Mouse (Mus musculus) ovary, adult 2 months (tissue): ENCODE data around the gene Sertm1. TPM values are rescaled to one million over a fixed set of nuclear protein-coding genes. Genes with fewer than 3 reads are reported as not detected.

Source experiments
- polyA plus RNA-seq: library from polyadenylated mRNA; depleted of rRNA; stranded (reverse); fragments of >200 nt; gene quantifications from 2 replicates; pipeline ENCODE4 v1.2.3, GENCODE M21; 2012; rRNA removed

The Sertm1 gene
- polyA plus RNA-seq, result 0.03 TPM in 1 of 2 replicates, not detected in the other

GRCm38 (mm10) chr3:54915643-54916071 is at the start of gene Sertm1:
Gene Sertm1 (minus strand): TSS chr3:54915887.

Other genes with a start within 250 kb of the Sertm1 start
- gene Supt20, start 223.1 kb downstream of the Sertm1 start, polyA plus RNA-seq, result 41.9 and 59.2 TPM in 2 replicates
- gene Gm21958, start 201.5 kb downstream of the Sertm1 start, polyA plus RNA-seq, result not detected in 2 replicates
- 22.0 and 30.3 TPM in 2 replicates for gene Exosc8, start 180.5 kb downstream of the Sertm1 start, polyA plus RNA-seq
- 11.7 and 12.1 TPM in 2 replicates for gene Alg5, start 180.3 kb downstream of the Sertm1 start, polyA plus RNA-seq
- gene Smad9, start 160.3 kb downstream of the Sertm1 start, polyA plus RNA-seq, result 2.2 and 2.9 TPM in 2 replicates
- gene Rfxap, start 108.1 kb downstream of the Sertm1 start, polyA plus RNA-seq, result 51.5 and 74.3 TPM in 2 replicates
- gene Ccna1, start 139.6 kb upstream of the Sertm1 start, polyA plus RNA-seq, result 0.28 and 0.46 TPM in 2 replicates
- gene Spg20, start 196.2 kb upstream of the Sertm1 start, polyA plus RNA-seq, result 13.8 and 14.8 TPM in 2 replicates
- gene Ccdc169, start 221.5 kb upstream of the Sertm1 start, polyA plus RNA-seq, result not detected in 2 replicates